Mouse (Mus musculus) ES-Bruce4 (cell line): ENCODE data around the gene Ppdpf.

Experiments used
- CTCF ChIP-seq: IDR thresholded peaks from one replicate; pipeline ENCODE4 v1.8.1; 2011; ENCODE audit warnings: low read depth, low read length
- POLR2A ChIP-seq: IDR thresholded peaks from one replicate; pipeline ENCODE4 v1.8.1; 2011; ENCODE audit warnings: low read length; ENCODE audit not compliant: insufficient read depth

GRCm38 (mm10) chr2:181233443-181233842 lies 46.4 kb downstream of the Ppdpf start:
- no peak for TF ChIP-seq POLR2A
- TF ChIP-seq CTCF: no peak
